Comparison of ENCODE assay signal across 9 mouse cellular contexts in the genomic region with DNA sequence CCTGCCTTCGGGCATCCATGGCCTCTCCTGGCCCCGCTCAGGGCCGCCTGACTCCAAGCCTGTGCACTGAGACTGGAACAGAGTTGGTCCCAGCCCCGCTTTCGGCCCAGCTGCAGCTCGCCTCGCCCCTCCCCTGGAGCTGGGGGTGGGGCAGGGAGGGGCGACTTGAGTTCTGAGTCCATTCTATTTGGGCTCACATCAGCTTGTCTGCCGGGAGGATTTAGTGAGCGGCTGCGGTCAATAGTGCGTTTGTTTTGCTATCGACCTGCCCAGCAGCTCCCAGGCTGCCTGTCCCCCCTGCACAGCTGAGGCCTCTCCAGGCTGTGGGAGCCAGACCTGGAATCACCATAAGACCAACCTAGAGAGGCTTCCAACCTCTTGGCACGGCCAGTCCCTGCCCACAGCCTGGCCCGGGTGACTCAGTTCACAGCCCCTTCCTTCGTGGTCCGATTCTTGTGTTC. TPM values are rescaled to one million over a fixed set of nuclear protein-coding genes. Genes with fewer than 3 reads are reported as not detected.
DNase-seq lines count a peak whose midpoint lies in the region; ATAC-seq and TF ChIP-seq lines count a peak whose summit lies in the region.
"Had no signal": no experiment of that assay in that cellular context is flagged by ENCODE, and none has a peak within 500 bp of the region (broad histone marks: within the 10 kb centered on the region; RNA-seq: fewer than 3 reads in every experiment).

No protein-coding gene starts in this region.

- H3K36me3 ChIP-seq in lung, postnatal 0 days (ENCODE audit: insufficient read depth, low read length): no peaks in the 10 kb centered on the region
- H3K36me3 ChIP-seq in hindbrain, postnatal 0 days (ENCODE audit: insufficient read depth, low read length): no peaks in the 10 kb centered on the region
- no peaks in the 10 kb centered on the region for H3K36me3 ChIP-seq in liver, embryonic 12.5 days

- no peak overlapping the region for H3K27ac ChIP-seq in lung, postnatal 0 days (ENCODE audit: low read length)
- H3K27ac ChIP-seq in hindbrain, postnatal 0 days: peak overlapping the region; percentile 22; the same call in 1 of the 2 replicates
- H3K27ac ChIP-seq in liver, embryonic 12.5 days: peak overlapping the region; percentile 23; the same call in 1 of the 2 replicates

- 24% methylated on average over 17 of the region's 17 CpGs for WGBS in lung, postnatal 0 days
- WGBS in lung, adult 2 months: 34% methylated on average over 17 of the region's 17 CpGs
- 22% methylated on average over 17 of the region's 17 CpGs for WGBS in hindbrain, postnatal 0 days
- 35% methylated on average over 17 of the region's 17 CpGs for WGBS in liver, embryonic 12.5 days (ENCODE audit: insufficient replicate concordance)

- TF ChIP-seq CTCF in lung, postnatal 0 days (IDR thresholded peaks at IDR 0.05): no peak
- TF ChIP-seq CTCF in lung, adult 2 months (IDR thresholded peaks at IDR 0.05; ENCODE audit: insufficient read depth, low read length): no peak
- TF ChIP-seq CTCF in hindbrain, postnatal 0 days (IDR thresholded peaks at IDR 0.05; ENCODE audit: low read depth): no peak

- H3K27me3 ChIP-seq in lung, postnatal 0 days (replicated peaks; ENCODE audit: insufficient read depth, low read length): no peaks in the 10 kb centered on the region
- 0 out of 2 replicates have a peak, but pooled peaks cover 3% of the 10 kb centered on the region for H3K27me3 ChIP-seq in hindbrain, postnatal 0 days (ENCODE audit: insufficient read depth, low read length)
- peaks cover 87% of the 10 kb centered on the region for H3K27me3 ChIP-seq in liver, embryonic 12.5 days (replicated peaks)

- no peak for TF ChIP-seq EP300 in lung, postnatal 0 days (IDR thresholded peaks at IDR 0.05)

- DNase-seq in lung, postnatal 0 days (ENCODE audit: low spot score): no peak
- no peak for DNase-seq in lung, adult 2 months
- DNase-seq in gastrocnemius, adult 8-10 months (ENCODE audit: low spot score in 2 of 2): peak; percentile 48 to 75
- DNase-seq in hindbrain, postnatal 0 days (ENCODE audit: low spot score): no peak
- no peak for DNase-seq in thymus, postnatal 14 days
- DNase-seq in right cerebral cortex, postnatal 25 days: no peak
- no peak for DNase-seq in thymus, postnatal 0 days (ENCODE audit: low spot score)

- ATAC-seq in lung, postnatal 0 days: peak; percentile 25; the same call in 1 of the 2 replicates
- ATAC-seq in hindbrain, postnatal 0 days: peak; percentile 46; the same call in 1 of the 2 replicates
- peak; percentile 31; the same call in 1 of the 2 replicates for ATAC-seq in liver, embryonic 12.5 days

- no peaks in the 10 kb centered on the region for H3K9me3 ChIP-seq in lung, postnatal 0 days (ENCODE audit: low read length)
- no peaks in the 10 kb centered on the region for H3K9me3 ChIP-seq in hindbrain, postnatal 0 days (ENCODE audit: low read length)
- no peaks in the 10 kb centered on the region for H3K9me3 ChIP-seq in liver, embryonic 12.5 days (replicated peaks)

- H3K4me2 ChIP-seq in lung, postnatal 0 days (replicated peaks; ENCODE audit: low read depth, low read length): no peak overlapping the region
- no peak overlapping the region for H3K4me2 ChIP-seq in hindbrain, postnatal 0 days (ENCODE audit: low read depth, low read length)
- no peak overlapping the region for H3K4me2 ChIP-seq in liver, embryonic 12.5 days

- H3K4me3 ChIP-seq in lung, postnatal 0 days (ENCODE audit: low read depth, low read length): no peak overlapping the region
- no peak overlapping the region for H3K4me3 ChIP-seq in lung, adult 2 months (replicated peaks; ENCODE audit: extremely low read depth, low read depth, low read length)
- no peak overlapping the region for H3K4me3 ChIP-seq in hindbrain, postnatal 0 days (ENCODE audit: low read length)
- no peak overlapping the region for H3K4me3 ChIP-seq in liver, embryonic 12.5 days

- H3K9ac ChIP-seq in lung, postnatal 0 days (replicated peaks; ENCODE audit: low read depth): no peak overlapping the region
- no peak overlapping the region for H3K9ac ChIP-seq in hindbrain, postnatal 0 days (replicated peaks; ENCODE audit: low read length)
- H3K9ac ChIP-seq in liver, embryonic 12.5 days: no peak overlapping the region

- TF ChIP-seq POLR2A in lung, adult 2 months (IDR thresholded peaks at IDR 0.05; ENCODE audit: borderline replicate concordance, extremely low read depth, low read depth, low read length): no peak

- H3K4me1 ChIP-seq in lung, postnatal 0 days (ENCODE audit: insufficient read depth, low read depth, low read length): 0 out of 2 replicates have a peak, but pooled peaks cover 3% of the 10 kb centered on the region
- H3K4me1 ChIP-seq in lung, adult 2 months (ENCODE audit: control insufficient read depth, insufficient read depth, low read length): no peaks in the 10 kb centered on the region
- H3K4me1 ChIP-seq in hindbrain, postnatal 0 days (ENCODE audit: insufficient read depth, low read length): peaks cover 34% of the 10 kb centered on the region
- peaks cover 37% of the 10 kb centered on the region for H3K4me1 ChIP-seq in liver, embryonic 12.5 days

RNA-seq across cellular contexts. Expression of gene Flrt1, which starts 29.1 kb away (rescaled TPM):
- polyA plus RNA-seq in lung, postnatal 0 days (2015; fragmentation: Nextera tagmentation; extraction: Ambion mirVana): 0.17 and 0.19 TPM in 2 replicates
- 0.29 and 0.40 TPM in 2 replicates for polyA plus RNA-seq in lung, adult 2 months (2012; rRNA removed)
- total RNA-seq in gastrocnemius, adult 8-10 months (2022): 1 to 10 TPM in 3 of 4 experiments, under 1 TPM in 1; 0.83 to 2.9 (median 1.7) TPM
- 8.4 and 10.1 TPM in 2 replicates for total RNA-seq in hindbrain, postnatal 0 days (2014; rRNA removed)
- polyA plus RNA-seq in hindbrain, postnatal 0 days (2015; fragmentation: Nextera tagmentation; extraction: Ambion mirVana): 7.8 and 8.1 TPM in 2 replicates
- 0.23 TPM in 2 replicates for polyA plus RNA-seq in liver, embryonic 12.5 days (2016; fragmentation: Nextera tagmentation; extraction: Ambion mirVana)
- polyA plus RNA-seq in thymus, postnatal 0 days (2015; fragmentation: Nextera tagmentation; extraction: Ambion mirVana): 1.3 and 1.5 TPM in 2 replicates
- total RNA-seq: hematopoietic stem cell, adult 5-6 weeks had no signal

Comparison
In these comparisons a context has a peak if more than half of its experiments do, and no peak if none do; other contexts are left out.
1. DNase-seq: peak in gastrocnemius, adult 8-10 months (2 of 2); none in lung, postnatal 0 days (single experiment), lung, adult 2 months (single experiment), hindbrain, postnatal 0 days (single experiment), thymus, postnatal 14 days (single experiment), right cerebral cortex, postnatal 25 days (single experiment) and thymus, postnatal 0 days (single experiment).
2. Peak in every context shown above with its lines, with median percentiles within 50 percentile points of each other: ATAC-seq.